Mouse (Mus musculus): Measurements from ENCODE around the gene Cpn2.

- TF ChIP-seq TAL1 (conservative IDR thresholded peaks at IDR 0.05; ENCODE audit: low read depth, low read length), result no peak
- TF ChIP-seq CTCF (IDR thresholded peaks at IDR 0.05; ENCODE audit: low read depth, low read length), result no peak
Measured at GRCm38 (mm10) chr16:30244037-30244700, 23.1 kb downstream of the Cpn2 start.
